Mouse (Mus musculus) testis, adult 2 months (tissue): ENCODE measurements around the gene Gfra1. TPM values are rescaled to one million over a fixed set of nuclear protein-coding genes. Genes with fewer than 3 reads are reported as not detected.

ENCODE experiments used
- H3K27ac ChIP-seq: fragments of 200-500 bp; 2 replicates; pipeline ENCODE4 v1.5.1; 2012; ENCODE audit warnings: low read depth, low read length; ENCODE audit not compliant: control insufficient read depth, insufficient read depth
- H3K27me3 ChIP-seq: fragments of 200-500 bp; 2 replicates; pipeline ENCODE4 v1.6.1; 2012; ENCODE audit warnings: mild to moderate bottlenecking, low read length, moderate library complexity; ENCODE audit not compliant: control insufficient read depth, insufficient read depth
- H3K36me3 ChIP-seq: fragments of 200-500 bp; 2 replicates; pipeline ENCODE4 v1.6.1; 2012; ENCODE audit warnings: mild to moderate bottlenecking, low read length; ENCODE audit not compliant: control insufficient read depth, insufficient read depth
- H3K4me1 ChIP-seq: fragments of 200-500 bp; 2 replicates; pipeline ENCODE4 v1.6.1; 2012; ENCODE audit warnings: low read length; ENCODE audit not compliant: control insufficient read depth, insufficient read depth
- H3K4me3 ChIP-seq: fragments of 200-500 bp; 2 replicates; pipeline ENCODE4 v1.5.1; 2012; ENCODE audit warnings: low read depth, mild to moderate bottlenecking, low read length, moderate library complexity, mixed read lengths; ENCODE audit not compliant: control insufficient read depth
- CTCF ChIP-seq: fragments of 200-500 bp; IDR thresholded peaks from 2 replicates; pipeline ENCODE4 v1.5.1; 2012; ENCODE audit warnings: low read depth, mild to moderate bottlenecking, inconsistent platforms, low read length, moderate library complexity; ENCODE audit not compliant: control insufficient read depth, insufficient read depth, insufficient replicate concordance
- POLR2A ChIP-seq: fragments of 200-500 bp; IDR thresholded peaks from 2 replicates; pipeline ENCODE4 v1.6.1; 2012; ENCODE audit warnings: low read depth, mild to moderate bottlenecking, inconsistent platforms, low read length, moderate library complexity; ENCODE audit not compliant: control insufficient read depth
- polyA plus RNA-seq: library from polyadenylated mRNA; depleted of rRNA; stranded (reverse); fragments of >200 nt; gene quantifications from 2 replicates; pipeline ENCODE4 v1.2.3, GENCODE M21; 2012

Gene Gfra1
- polyA plus RNA-seq, 1 experiment, result 1.2 TPM

DNA sequence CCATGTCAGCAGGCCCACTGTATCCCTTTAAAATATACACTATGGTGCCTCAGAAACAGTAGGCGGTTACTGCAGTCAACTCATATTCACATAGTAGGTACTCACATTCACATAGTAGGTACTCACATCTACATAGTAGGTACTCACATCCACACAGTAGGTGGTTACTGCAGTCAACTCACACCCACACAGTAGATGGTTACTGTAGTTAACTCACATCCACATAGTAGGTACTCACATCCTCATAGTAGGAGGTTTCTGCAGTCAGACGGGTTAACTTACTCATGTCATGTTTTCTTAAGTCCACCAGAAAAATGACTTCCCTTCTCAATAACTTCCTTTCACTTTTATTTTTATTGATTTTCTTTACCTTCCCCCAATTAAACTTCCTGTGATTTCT is 30.8 kb downstream of the Gfra1 start:
- H3K27ac ChIP-seq, result no peak overlapping the region
- no peak overlapping the region for H3K4me3 ChIP-seq
- TF ChIP-seq CTCF, result no peak
- no peak for TF ChIP-seq POLR2A
- no peaks in the 10 kb centered on the region for H3K36me3 ChIP-seq
- no peaks in the 10 kb centered on the region for H3K4me1 ChIP-seq
- H3K27me3 ChIP-seq, result no peaks in the 10 kb centered on the region

DNA sequence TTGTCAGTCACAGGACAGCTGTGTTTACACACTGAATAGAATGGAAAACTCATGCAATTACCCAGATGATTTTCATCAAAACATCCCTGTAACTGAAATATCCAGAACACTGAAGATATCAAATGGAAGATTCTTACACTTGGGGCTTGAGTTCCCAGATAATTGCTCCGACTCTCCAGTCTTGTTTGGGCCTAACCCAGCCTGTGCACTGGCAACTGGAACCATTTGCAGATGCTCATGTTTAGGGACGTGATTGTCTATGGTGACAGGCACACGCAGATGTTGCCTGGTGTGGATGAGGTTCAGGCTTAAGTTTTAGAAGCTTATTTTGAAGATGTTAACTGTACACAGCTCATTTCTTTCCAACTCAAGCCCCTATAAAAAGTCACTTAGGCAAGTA is 31.5 kb downstream of the Gfra1 start:
- TF ChIP-seq POLR2A (no peak), CTCF (no peak)
- H3K36me3 ChIP-seq, result no peaks in the 10 kb centered on the region
- no peaks in the 10 kb centered on the region for H3K27me3 ChIP-seq
- H3K4me3 ChIP-seq, result no peak overlapping the region
- no peak overlapping the region for H3K27ac ChIP-seq
- no peaks in the 10 kb centered on the region for H3K4me1 ChIP-seq

DNA sequence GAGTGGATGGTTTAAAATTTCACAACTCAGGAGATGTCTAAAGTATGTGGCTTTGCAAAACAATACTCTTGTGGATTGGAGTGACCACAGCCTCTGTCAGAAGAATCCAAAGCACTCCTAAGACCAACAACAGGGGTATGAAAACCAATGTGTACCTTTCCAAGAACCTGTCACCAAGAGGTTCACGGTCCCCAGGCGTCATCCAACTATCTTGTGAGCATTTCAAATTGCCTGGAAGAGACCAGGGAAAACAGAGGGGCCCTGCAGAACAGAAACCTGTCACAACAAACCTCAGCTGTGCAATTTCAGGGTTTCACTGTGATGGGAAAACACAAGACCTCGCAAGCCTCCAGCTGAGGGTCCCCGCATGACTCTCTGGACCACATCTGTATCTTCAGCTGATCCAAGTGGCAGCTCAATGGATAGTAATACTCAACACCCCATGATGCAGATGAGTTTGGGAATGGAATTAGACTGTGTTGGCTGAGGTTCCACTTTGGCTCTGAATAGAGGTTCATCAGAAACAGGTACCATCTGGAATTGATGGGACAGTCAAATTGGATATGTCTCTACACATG is 32.7 kb downstream of the Gfra1 start:
- Histone ChIP-seq H3K4me1 (no peaks in the 10 kb centered on the region), H3K4me3 (no peak overlapping the region), H3K36me3 (no peaks in the 10 kb centered on the region), H3K27ac (no peak overlapping the region), H3K27me3 (no peaks in the 10 kb centered on the region)
- TF ChIP-seq CTCF (no peak), POLR2A (no peak)

DNA sequence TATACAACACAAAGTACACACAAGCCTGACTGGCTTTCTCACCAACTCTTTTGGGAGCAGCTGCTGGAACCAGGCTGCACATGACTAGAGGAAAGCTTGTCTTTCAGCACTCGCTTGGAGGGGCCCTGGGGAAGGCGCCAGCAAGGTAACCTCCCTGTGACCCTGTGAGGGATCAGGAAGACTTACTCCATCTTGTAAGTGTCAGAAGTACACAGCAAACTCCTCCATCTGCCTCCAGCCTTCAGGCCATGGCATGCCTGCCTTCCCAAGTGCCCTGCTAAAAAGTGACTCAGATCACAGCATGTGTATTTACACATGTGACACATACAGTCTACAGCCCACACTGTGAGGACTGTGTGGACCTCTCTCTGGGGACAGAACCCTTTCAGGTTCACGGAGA is 36.0 kb downstream of the Gfra1 start:
- Histone ChIP-seq H3K27me3 (no peaks in the 10 kb centered on the region), H3K36me3 (no peaks in the 10 kb centered on the region), H3K27ac (no peak overlapping the region), H3K4me3 (no peak overlapping the region), H3K4me1 (no peaks in the 10 kb centered on the region)
- TF ChIP-seq CTCF (no peak), POLR2A (no peak)

DNA sequence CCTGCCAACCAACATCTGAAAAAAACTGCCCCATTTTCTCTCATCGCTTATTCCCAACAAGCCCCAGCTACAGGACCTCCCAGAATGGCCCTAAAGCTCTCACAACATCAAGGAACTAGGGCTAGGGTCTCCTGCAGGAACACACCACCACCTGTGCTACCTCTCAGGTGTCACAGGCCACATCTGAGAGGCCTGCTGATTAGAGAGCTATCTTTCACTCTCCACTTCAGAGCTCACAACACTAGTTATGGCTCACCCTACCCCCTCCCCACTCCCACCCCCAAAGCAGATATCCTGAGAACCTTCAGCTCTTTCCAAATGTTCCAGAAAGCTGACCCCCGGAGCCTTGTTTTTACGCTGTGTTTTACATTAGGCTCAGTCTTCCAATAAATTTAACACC is 36.4 kb downstream of the Gfra1 start:
- Histone ChIP-seq H3K36me3 (no peaks in the 10 kb centered on the region), H3K27me3 (no peaks in the 10 kb centered on the region), H3K27ac (no peak overlapping the region), H3K4me1 (no peaks in the 10 kb centered on the region), H3K4me3 (no peak overlapping the region)
- TF ChIP-seq POLR2A (no peak), CTCF (no peak)

DNA sequence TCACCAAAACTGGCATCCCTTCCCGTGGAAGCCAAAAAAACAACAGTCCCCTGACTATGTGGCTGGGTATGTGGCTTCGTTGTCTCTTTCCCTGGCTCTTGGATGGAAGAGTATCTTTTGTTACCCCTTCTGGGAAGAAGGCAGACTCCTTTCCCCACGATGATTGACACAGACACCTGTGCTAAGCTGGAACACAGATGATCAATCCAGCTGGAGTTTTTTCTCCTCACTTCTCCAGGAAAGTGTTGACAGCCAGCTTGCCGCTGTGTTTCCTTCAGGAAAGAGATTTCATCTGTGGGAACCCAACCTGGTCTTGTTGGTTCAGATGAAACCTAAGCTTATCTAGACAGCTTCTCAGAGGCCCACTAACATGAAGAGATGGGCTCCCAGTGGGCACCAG is 40.5 kb downstream of the Gfra1 start:
- Histone ChIP-seq H3K4me3 (no peak overlapping the region), H3K27me3 (no peaks in the 10 kb centered on the region), H3K4me1 (no peaks in the 10 kb centered on the region), H3K27ac (no peak overlapping the region), H3K36me3 (no peaks in the 10 kb centered on the region)
- no peak for TF ChIP-seq CTCF
- TF ChIP-seq POLR2A, result no peak

DNA sequence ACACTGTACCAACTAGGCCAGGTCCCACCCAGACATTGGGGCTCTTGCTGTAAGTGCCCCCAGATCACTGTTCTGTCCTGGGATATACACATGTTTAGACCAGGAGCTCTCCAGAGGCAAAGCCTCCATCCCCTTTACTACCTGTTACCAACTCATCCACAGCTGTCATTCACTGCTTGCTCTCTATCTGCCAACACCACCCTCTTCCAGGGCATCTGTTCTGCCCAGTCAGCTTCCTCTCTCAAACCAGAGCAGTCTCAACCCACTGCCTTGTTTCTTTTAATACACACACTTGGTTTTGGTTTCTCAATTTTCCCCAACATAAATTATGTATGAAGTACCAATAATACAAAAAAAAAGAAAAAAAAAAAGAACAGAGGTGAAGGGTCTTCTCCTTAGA is 41.0 kb downstream of the Gfra1 start:
- no peak overlapping the region for H3K27ac ChIP-seq
- TF ChIP-seq POLR2A, result no peak
- no peak for TF ChIP-seq CTCF
- no peak overlapping the region for H3K4me3 ChIP-seq
- no peaks in the 10 kb centered on the region for H3K4me1 ChIP-seq
- no peaks in the 10 kb centered on the region for H3K36me3 ChIP-seq
- H3K27me3 ChIP-seq, result no peaks in the 10 kb centered on the region

DNA sequence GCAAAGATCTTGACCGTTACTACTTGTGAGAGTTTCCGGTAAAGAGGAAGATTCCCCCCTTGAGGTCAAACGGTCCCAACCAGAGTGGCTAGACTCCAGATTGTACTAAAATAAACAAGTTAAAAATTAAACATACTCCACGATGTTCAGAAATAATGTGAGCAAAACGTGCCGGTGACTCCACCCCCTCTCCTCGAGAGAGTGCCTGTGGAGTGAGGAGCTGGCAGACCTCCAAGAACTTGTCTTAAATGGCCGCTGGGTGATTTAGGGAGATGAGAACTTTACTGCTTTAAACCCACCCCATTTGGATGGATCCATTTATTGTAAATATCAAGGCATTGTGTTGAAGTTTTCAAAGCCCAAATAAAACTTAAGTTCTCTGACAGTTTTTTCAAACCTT is 42.4 kb downstream of the Gfra1 start:
- H3K4me3 ChIP-seq, result no peak overlapping the region
- TF ChIP-seq POLR2A, result no peak
- no peak for TF ChIP-seq CTCF
- H3K4me1 ChIP-seq, result no peaks in the 10 kb centered on the region
- H3K27me3 ChIP-seq, result no peaks in the 10 kb centered on the region
- no peaks in the 10 kb centered on the region for H3K36me3 ChIP-seq
- no peak overlapping the region for H3K27ac ChIP-seq
